Mouse (Mus musculus): ENCODE measurements at regions not wholly inside any gene's neighbourhood (a gene's known extent, or its start where the extent isn't known, plus 50 kb on each side); places are given as distances from the start of the nearest gene placed in this dataset.

DNA sequence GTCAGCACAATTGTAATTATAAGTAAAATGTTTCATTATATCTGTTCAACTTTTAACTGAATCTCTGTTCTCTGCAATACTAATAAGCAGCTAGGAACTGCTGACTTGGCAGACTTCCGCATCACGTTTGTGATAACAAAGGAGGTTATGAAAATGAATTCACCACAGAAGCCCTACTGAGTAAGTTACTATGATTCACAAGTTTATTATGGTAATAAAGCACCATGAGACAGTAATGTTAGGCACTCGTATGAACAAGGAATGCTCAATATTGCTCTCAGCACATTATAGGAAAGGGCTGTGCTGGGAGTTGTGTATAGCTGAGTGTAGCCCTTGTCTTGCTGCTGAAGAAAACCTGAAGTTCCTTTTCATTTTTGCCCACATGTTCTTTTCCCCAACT is 238.9 kb upstream of the Pcdh9 start:
- ATAC-seq (no peak), DNase-seq (ENCODE audit: low spot score) (no peak)
- H3K9me3 ChIP-seq (ENCODE audit: low read length): no peaks in the 10 kb centered on the region
- H3K27ac ChIP-seq: no peak overlapping the region
- no peak for TF ChIP-seq CTCF (IDR thresholded peaks at IDR 0.05; ENCODE audit: low read depth)
- H3K9ac ChIP-seq (replicated peaks; ENCODE audit: low read length): no peak overlapping the region
- H3K27me3 ChIP-seq (ENCODE audit: insufficient read depth, low read length): no peaks in the 10 kb centered on the region
- no peaks in the 10 kb centered on the region for H3K4me1 ChIP-seq (ENCODE audit: insufficient read depth, low read length)
- no peak overlapping the region for H3K4me3 ChIP-seq (ENCODE audit: low read length)
- 46% methylated on average over 3 of the region's 3 CpGs for WGBS
- no peak overlapping the region for H3K4me2 ChIP-seq (ENCODE audit: low read depth, low read length)
- H3K36me3 ChIP-seq (ENCODE audit: insufficient read depth, low read length): no peaks in the 10 kb centered on the region

DNA sequence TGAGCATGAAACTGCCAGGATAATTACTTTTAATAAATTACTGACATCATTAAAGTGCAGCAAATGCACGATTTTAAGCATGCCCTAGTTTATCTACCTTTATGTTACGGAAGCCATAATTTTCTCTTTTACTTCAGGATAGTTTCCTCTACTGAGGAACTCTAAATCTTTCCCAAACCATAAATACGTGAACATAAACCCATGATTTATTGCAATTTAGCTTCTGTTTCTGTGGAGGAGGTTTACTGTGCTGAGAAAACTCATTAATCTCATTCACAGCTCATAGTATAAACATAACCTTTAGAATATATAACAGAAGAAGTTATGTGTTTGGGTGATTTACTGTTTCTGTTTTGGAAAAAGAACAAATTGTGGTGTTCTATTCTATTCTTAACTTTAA is 233.1 kb upstream of the Pcdh9 start:
- no peak overlapping the region for H3K4me2 ChIP-seq (ENCODE audit: low read depth, low read length)
- H3K9ac ChIP-seq (replicated peaks; ENCODE audit: low read length): no peak overlapping the region
- H3K27me3 ChIP-seq (ENCODE audit: insufficient read depth, low read length): no peaks in the 10 kb centered on the region
- DNase-seq (ENCODE audit: low spot score) (no peak), ATAC-seq (no peak)
- H3K36me3 ChIP-seq (ENCODE audit: insufficient read depth, low read length): no peaks in the 10 kb centered on the region
- H3K27ac ChIP-seq: no peak overlapping the region
- no peak for TF ChIP-seq CTCF (IDR thresholded peaks at IDR 0.05; ENCODE audit: low read depth)
- no peaks in the 10 kb centered on the region for H3K4me1 ChIP-seq (ENCODE audit: insufficient read depth, low read length)
- no peak overlapping the region for H3K4me3 ChIP-seq (ENCODE audit: low read length)
- H3K9me3 ChIP-seq (ENCODE audit: low read length): no peaks in the 10 kb centered on the region
- 78% methylated on average over 3 of the region's 3 CpGs for WGBS

DNA sequence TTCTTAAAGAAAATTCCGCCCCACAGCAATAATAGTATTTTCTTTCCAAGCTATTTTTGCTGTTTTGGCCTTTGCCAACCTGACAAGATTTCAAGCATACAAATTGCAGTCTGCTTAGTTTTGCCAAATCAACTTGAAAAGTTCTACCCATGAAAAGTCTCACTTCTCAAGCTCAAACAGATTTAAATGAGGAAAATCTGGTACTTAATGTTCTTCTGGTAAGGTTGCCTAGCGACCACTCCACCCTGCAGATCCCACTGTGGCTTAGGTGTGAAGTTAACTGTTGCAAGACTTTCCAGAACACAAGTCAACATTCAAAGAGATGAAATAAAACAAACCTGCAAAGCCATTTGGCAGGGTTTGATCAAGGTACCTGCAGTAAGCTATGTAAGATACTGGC is 208.4 kb upstream of the Pcdh9 start:
- WGBS: 50% methylated on average over 2 of the region's 2 CpGs
- DNase-seq (ENCODE audit: low spot score): peak; percentile 27
- no peak for TF ChIP-seq CTCF (IDR thresholded peaks at IDR 0.05; ENCODE audit: low read depth)

GRCm38 (mm10) chr14:94093989-94094388 is 203.5 kb upstream of the Pcdh9 start:
- no peak for TF ChIP-seq CTCF (IDR thresholded peaks at IDR 0.05; ENCODE audit: low read depth)
- Histone ChIP-seq H3K4me2 (ENCODE audit: low read depth, low read length) (no peak overlapping the region), H3K4me3 (ENCODE audit: low read length) (no peak overlapping the region), H3K4me1 (ENCODE audit: insufficient read depth, low read length) (no peaks in the 10 kb centered on the region), H3K36me3 (ENCODE audit: insufficient read depth, low read length) (no peaks in the 10 kb centered on the region), H3K27ac (no peak overlapping the region), H3K9ac (replicated peaks; ENCODE audit: low read length) (no peak overlapping the region), H3K27me3 (ENCODE audit: insufficient read depth, low read length) (no peaks in the 10 kb centered on the region), H3K9me3 (ENCODE audit: low read length) (no peaks in the 10 kb centered on the region)
- ATAC-seq (no peak), DNase-seq (ENCODE audit: low spot score) (no peak)

More for the DNA sequence above, 208.4 kb upstream of the Pcdh9 start:
- Histone ChIP-seq H3K27me3 (ENCODE audit: insufficient read depth, low read length) (no peaks in the 10 kb centered on the region), H3K9ac (replicated peaks; ENCODE audit: low read length) (no peak overlapping the region), H3K36me3 (ENCODE audit: insufficient read depth, low read length) (no peaks in the 10 kb centered on the region), H3K4me3 (ENCODE audit: low read length) (no peak overlapping the region), H3K27ac (no peak overlapping the region), H3K9me3 (ENCODE audit: low read length) (no peaks in the 10 kb centered on the region), H3K4me2 (ENCODE audit: low read depth, low read length) (no peak overlapping the region), H3K4me1 (ENCODE audit: insufficient read depth, low read length) (no peaks in the 10 kb centered on the region)
- ATAC-seq: no peak

Measured in hindbrain, postnatal 0 days (tissue).